Mouse (Mus musculus): ENCODE results near the gene Crybb1.

DNA sequence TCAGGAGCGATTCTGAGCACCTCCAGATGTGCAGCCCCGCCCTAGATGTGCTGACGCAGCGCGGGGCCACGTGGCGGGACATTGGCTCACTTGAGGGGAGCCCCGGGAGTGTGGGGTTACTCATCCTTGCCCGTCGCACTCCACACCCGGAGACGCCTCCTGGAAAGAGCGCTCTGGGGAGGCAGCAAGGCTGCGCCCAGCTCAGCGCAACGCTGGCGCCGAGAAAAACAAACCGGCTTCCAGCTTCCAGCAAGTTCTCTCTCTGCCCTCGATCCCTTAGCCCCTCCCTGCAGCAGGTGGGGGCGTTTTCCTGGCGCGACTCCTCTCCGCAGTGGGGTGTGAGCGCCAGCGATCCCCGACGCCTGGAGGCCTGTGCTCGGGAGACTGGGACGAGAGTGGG, 28.3 kb upstream of the Crybb1 start:
- TF ChIP-seq CTCF (IDR thresholded peaks at IDR 0.05; ENCODE audit: borderline replicate concordance, control insufficient read depth, extremely low read depth, insufficient read depth, low read length, poor library complexity) (no peak), POLR2A (IDR thresholded peaks at IDR 0.05; ENCODE audit: control insufficient read depth, extremely low read depth, insufficient read depth, low read length, poor library complexity) (no peak)
